Mouse (Mus musculus): ENCODE results near the gene 4931428F04Rik. TPM values are rescaled to one million over a fixed set of nuclear protein-coding genes. Genes with fewer than 3 reads are reported as not detected.
A peak's percentile ranks its signal among the peaks of the same experiment; 100 is the strongest.
"Not testable (repeated sequence)": the region's sequence is repeated elsewhere in the genome, so short reads cannot be mapped to it uniquely, and the experiment has no call there.

4931428F04Rik gene
- total RNA-seq, 2 experiments from 2014 or later = 24.2 to 27.1 TPM

- intact Hi-C loops (cut with DNase I) = no loop called here
- no peak for DNase-seq (ENCODE audit: low spot score in 2 of 2)
Observed at GRCm38 (mm10) chr8:105241016-105241415, 48.6 kb downstream of the 4931428F04Rik start.

DNA sequence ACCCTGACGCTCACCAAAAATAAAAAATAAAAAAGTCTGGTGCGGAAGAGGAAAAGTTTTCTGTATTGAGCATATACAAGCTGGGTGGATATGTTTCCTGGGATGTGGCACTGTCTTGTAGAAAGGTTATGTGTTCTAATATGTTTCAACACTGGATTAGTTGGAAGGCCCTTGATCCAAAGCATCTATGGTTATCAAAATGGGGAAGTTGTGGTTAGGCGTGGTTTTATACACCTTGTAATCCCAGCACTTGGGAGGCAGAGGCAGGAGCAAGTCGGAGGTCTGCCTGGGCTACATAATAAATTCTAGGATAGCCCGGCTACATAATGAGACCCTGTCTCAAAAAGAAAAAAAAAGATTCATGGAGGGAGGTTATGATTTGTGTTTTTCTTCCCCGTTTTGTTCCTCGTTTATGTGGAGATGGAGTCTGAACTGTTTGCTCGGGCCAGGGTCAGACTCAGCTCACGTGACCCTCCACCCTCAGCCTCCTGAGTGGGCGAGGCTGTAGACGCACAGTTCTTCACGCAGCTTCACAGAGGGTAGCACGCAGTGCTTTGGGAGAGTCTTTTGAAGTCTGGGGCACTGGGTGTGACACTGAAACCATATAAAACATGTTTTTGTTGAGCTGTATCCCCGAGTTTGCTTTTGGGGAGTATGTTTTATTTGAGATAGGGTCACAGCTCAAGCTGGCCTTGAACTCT, 52.1 kb downstream of the 4931428F04Rik start:
- intact Hi-C loops (cut with DNase I) = no loop called here
- DNase-seq (ENCODE audit: low spot score in 2 of 2) = no peak

- intact Hi-C loops (cut with DNase I) = no loop called here
- DNase-seq (ENCODE audit: low spot score in 2 of 2) = no peak
Observed at GRCm38 (mm10) chr8:105235206-105235605, 54.5 kb downstream of the 4931428F04Rik start.

GRCm38 (mm10) chr8:105233126-105233935, 56.3 kb downstream of the 4931428F04Rik start:
- intact Hi-C loops (cut with DNase I) = no loop called here

DNA sequence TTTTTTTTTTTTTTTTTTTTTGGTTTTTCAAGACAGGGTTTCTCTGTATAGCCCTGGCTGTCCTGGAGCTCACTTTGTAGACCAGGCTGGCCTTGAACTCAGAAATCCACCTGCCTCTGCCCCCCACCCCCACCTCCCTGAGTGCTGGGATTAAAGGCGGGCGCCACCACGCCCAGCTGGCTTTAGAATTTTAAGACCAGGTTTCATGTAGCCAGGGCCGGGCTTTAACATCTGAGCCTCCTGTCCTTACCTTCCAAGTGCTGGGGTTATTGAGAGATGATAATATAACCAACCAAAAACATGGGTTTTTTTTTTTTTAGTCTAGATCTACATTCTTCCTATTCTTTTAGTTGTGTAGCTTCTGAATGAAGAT, 57.4 kb downstream of the 4931428F04Rik start:
- intact Hi-C loops (cut with DNase I); DNase-seq (ENCODE audit: low spot score in 2 of 2): not testable (repeated sequence)

More at GRCm38 (mm10) chr8:105233126-105233935, 56.3 kb downstream of the 4931428F04Rik start:
- no peak for DNase-seq (ENCODE audit: low spot score in 2 of 2)

DNA sequence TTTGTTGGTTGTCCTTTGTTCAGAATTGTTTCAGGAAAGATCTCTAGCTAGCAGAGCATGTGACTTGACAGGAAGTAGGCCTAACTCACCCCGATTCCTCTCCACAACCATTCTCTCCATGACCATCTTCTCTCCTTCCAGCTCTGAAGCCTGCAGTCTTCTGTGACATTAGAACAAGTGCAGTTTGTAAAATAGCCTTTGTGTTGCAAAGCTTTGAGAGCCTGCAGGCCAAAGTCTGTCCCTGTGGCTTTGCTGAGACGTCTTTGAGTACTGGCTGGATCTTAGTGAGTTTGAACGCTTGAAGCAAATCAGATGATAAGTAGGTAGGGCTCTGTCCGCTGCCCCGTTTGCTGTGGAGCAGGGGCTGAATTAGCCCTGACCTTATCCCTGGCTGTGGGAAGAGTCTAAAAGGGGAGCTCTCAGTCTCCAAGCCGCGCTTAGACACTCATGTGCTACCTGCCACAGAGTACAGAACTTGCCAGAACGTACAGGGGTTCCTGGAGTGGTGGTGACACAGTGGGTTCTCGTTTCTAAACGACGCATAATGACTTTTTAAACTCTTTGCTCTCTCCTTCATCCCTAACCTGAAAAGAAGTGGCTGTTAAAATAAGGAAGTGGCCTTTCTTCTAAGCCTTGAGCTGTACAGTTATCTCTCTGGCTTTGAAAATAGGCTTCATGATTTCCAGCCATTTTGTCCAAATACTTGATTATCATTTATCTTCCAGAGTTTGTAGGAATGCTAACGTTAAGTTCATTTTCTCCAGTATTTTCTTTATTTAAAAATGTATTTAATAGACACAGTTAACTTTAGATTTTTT, 58.0 kb downstream of the 4931428F04Rik start:
- no peak for DNase-seq (ENCODE audit: low spot score in 2 of 2)
- intact Hi-C loops (cut with DNase I) = no loop called here

Small RNA genes lying within 50 kb of the gene (microRNA-seq; reads per million reads assigned to microRNA genes)
- not detected for gene Gm27320
- 11,109 reads per million, percentile 96 among the genes with 10 or more reads in this experiment for gene Mir328

Other genes with a start within 250 kb of the 4931428F04Rik start
- not detected for gene Ces3a, start 241.3 kb downstream of the 4931428F04Rik start, total RNA-seq (2021)
- gene Ces3b, start 206.1 kb downstream of the 4931428F04Rik start, total RNA-seq (2021) = not detected
- gene Ces4a, start 158.1 kb downstream of the 4931428F04Rik start, total RNA-seq (2021) = not detected
- gene Cbfb, start 119.2 kb downstream of the 4931428F04Rik start, total RNA-seq (2021) = 10 to 100 TPM; 21.4 to 24.1 TPM
- gene D230025D16Rik, start 64.7 kb downstream of the 4931428F04Rik start, total RNA-seq (2021) = 10 to 100 TPM; 37.8 to 38.5 TPM
- gene B3gnt9, start 34.7 kb downstream of the 4931428F04Rik start, total RNA-seq (2021) = 1 to 10 TPM; 2.4 to 5.0 TPM
- 1 to 10 TPM; 7.2 to 7.5 TPM for gene Tradd, start 25.3 kb downstream of the 4931428F04Rik start, total RNA-seq (2021)
- gene Fbxl8, start 25.2 kb downstream of the 4931428F04Rik start, total RNA-seq (2021) = 1 to 10 TPM in 1 of 2 experiments, under 1 TPM in 1; 0.86 to 1.4 TPM
- gene Hsf4, start 20.1 kb downstream of the 4931428F04Rik start, total RNA-seq (2021) = 10 to 100 TPM; 11.5 to 12.0 TPM
- gene Nol3, start 13.7 kb downstream of the 4931428F04Rik start, total RNA-seq (2021) = 10 to 100 TPM in 1 of 2 experiments, 1 to 10 TPM in 1; 9.2 to 11.8 TPM
- gene Exoc3l, start 6.2 kb upstream of the 4931428F04Rik start, total RNA-seq (2021) = 1 to 10 TPM in 1 of 2 experiments, under 1 TPM in 1; 0.79 to 1.8 TPM
- 10 to 100 TPM; 32.4 to 33.7 TPM for gene E2f4, start 7.8 kb upstream of the 4931428F04Rik start, total RNA-seq (2021)
- gene Elmo3, start 15.7 kb upstream of the 4931428F04Rik start, total RNA-seq (2021) = 1 to 10 TPM; 1.0 to 1.7 TPM
- 1 to 10 TPM; 3.7 to 7.3 TPM for gene Lrrc29, start 36.4 kb upstream of the 4931428F04Rik start, total RNA-seq (2021)
- 10 to 100 TPM; 38.5 to 43.6 TPM for gene Tmem208, start 36.5 kb upstream of the 4931428F04Rik start, total RNA-seq (2021)
- gene Fhod1, start 58.1 kb upstream of the 4931428F04Rik start, total RNA-seq (2021) = 1 to 10 TPM; 2.3 to 3.7 TPM
- 10 to 100 TPM; 34.1 to 44.5 TPM for gene Slc9a5, start 59.0 kb upstream of the 4931428F04Rik start, total RNA-seq (2021)
- 1 to 10 TPM; 1.3 to 5.5 TPM for gene Plekhg4, start 83.4 kb upstream of the 4931428F04Rik start, total RNA-seq (2021)
- not detected for gene Kctd19, start 123.6 kb upstream of the 4931428F04Rik start, total RNA-seq (2021)
- gene Lrrc36, start 123.7 kb upstream of the 4931428F04Rik start, total RNA-seq (2021) = under 1 TPM; 0.32 to 0.37 TPM
- 10 to 100 TPM; 36.1 to 46.4 TPM for gene Tppp3, start 181.7 kb upstream of the 4931428F04Rik start, total RNA-seq (2021)
- gene Zdhhc1, start 207.0 kb upstream of the 4931428F04Rik start, total RNA-seq (2021) = 10 to 100 TPM; 33.2 to 45.3 TPM
- under 1 TPM in 1 of 2 experiments, not detected in 1; 0.20 TPM for gene Hsd11b2, start 228.9 kb upstream of the 4931428F04Rik start, total RNA-seq (2021)

Data from left cerebral cortex, postnatal 36 days (tissue).